Mouse (Mus musculus) stomach, embryonic 14.5 days (tissue): ENCODE results near the gene Mmp24. TPM values are rescaled to one million over a fixed set of nuclear protein-coding genes. Genes with fewer than 3 reads are reported as not detected.

Source experiments
- ATAC-seq: fragments of 200-750 bp; cut with Nextera tagmentation; 2 replicates; pipeline ENCODE4 v1.8.0; 2017; ENCODE audit warnings: low read depth, moderate TSS enrichment; ENCODE audit not compliant: insufficient number of reproducible peaks, insufficient read depth, low FRiP score
- H3K27ac ChIP-seq: fragments of 300-500 bp; sonication (generic); 2 replicates; pipeline ENCODE4 v1.5.1; 2014; ENCODE audit warnings: mild to moderate bottlenecking, low read length, moderate library complexity, mixed read lengths
- H3K27me3 ChIP-seq: fragments of 300-500 bp; sonication (generic); 2 replicates; pipeline ENCODE4 v1.6.1; 2014; ENCODE audit warnings: low read length, control low read depth, mixed read lengths; ENCODE audit not compliant: control insufficient read depth, insufficient read depth
- H3K36me3 ChIP-seq: fragments of 300-500 bp; sonication (generic); 2 replicates; pipeline ENCODE4 v1.6.1; 2014; ENCODE audit warnings: mild to moderate bottlenecking, control low read depth, low read length, moderate library complexity, mixed read lengths; ENCODE audit not compliant: control insufficient read depth, insufficient read depth
- H3K4me1 ChIP-seq: fragments of 300-500 bp; sonication (generic); 2 replicates; pipeline ENCODE4 v1.6.1; 2014; ENCODE audit warnings: low read length, control low read depth, mixed read lengths; ENCODE audit not compliant: control insufficient read depth, insufficient read depth
- H3K4me2 ChIP-seq: fragments of 300-500 bp; sonication (generic); replicated peaks from 2 replicates; pipeline ENCODE4 v1.6.1; 2014; ENCODE audit warnings: low read depth, low read length, control low read depth
- H3K4me3 ChIP-seq: fragments of 300-500 bp; sonication (generic); 2 replicates; pipeline ENCODE4 v1.5.1; 2014; ENCODE audit warnings: low read depth, low read length, control low read depth
- H3K9ac ChIP-seq: fragments of 300-500 bp; sonication (generic); replicated peaks from 2 replicates; pipeline ENCODE4 v1.6.1; 2014; ENCODE audit warnings: low read depth, mild to moderate bottlenecking, control low read depth, low read length, moderate library complexity, mixed read lengths
- H3K9me3 ChIP-seq: fragments of 300-500 bp; sonication (generic); 2 replicates; pipeline ENCODE4 v1.6.1; 2016; ENCODE audit warnings: low read depth, low read length, control low read depth; ENCODE audit not compliant: control insufficient read depth
- WGBS: fragments of 180-500 bp; shearing (Covaris S2); extraction: QIAGEN DNeasy Blood & Tissue Kit; methylation state at CpG from one replicate; pipeline ENCODE4 v1.1.7; 2014; 5-methylcytosine and 5-hydroxymethylcytosine counted together
- polyA plus RNA-seq: library from polyadenylated mRNA; unstranded; fragments of >200 nt; fragmentation: Nextera tagmentation; extraction: Ambion mirVana; gene quantifications from 2 replicates; pipeline ENCODE4 v1.2.1, GENCODE M21; 2014

Mmp24 gene
- polyA plus RNA-seq, 1 experiment from 2014 or later, result 0.51 TPM

DNA sequence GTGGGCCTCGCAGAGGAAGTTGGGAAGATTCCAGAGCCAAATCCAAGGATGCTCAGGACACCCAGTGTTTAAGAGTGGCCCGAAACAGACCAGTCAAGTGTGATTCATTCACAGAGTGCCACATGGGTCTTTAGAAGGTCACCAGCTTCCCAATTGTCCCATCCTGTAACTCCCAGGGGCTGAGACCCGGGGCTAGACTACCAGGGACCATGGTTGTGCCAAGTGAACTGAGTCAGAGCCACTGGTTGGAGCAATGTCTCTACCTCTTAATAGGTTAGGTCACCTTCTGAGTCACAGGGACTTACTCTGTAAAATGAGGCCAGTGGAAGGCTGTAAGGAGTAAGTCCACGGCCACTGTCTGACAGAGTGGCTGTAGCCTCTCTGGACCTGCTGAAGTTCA, 63.8 kb downstream of the Mmp24 start:
- H3K9me3 ChIP-seq, result no peaks in the 10 kb centered on the region
- no peaks in the 10 kb centered on the region for H3K27me3 ChIP-seq
- no peak overlapping the region for H3K4me2 ChIP-seq
- no peak overlapping the region for H3K4me3 ChIP-seq
- no peak for ATAC-seq
- no peak overlapping the region for H3K9ac ChIP-seq
- H3K4me1 ChIP-seq, result no peaks in the 10 kb centered on the region
- no peak overlapping the region for H3K27ac ChIP-seq
- 84% methylated on average over 4 of the region's 4 CpGs for WGBS
- H3K36me3 ChIP-seq, result no peaks in the 10 kb centered on the region

DNA sequence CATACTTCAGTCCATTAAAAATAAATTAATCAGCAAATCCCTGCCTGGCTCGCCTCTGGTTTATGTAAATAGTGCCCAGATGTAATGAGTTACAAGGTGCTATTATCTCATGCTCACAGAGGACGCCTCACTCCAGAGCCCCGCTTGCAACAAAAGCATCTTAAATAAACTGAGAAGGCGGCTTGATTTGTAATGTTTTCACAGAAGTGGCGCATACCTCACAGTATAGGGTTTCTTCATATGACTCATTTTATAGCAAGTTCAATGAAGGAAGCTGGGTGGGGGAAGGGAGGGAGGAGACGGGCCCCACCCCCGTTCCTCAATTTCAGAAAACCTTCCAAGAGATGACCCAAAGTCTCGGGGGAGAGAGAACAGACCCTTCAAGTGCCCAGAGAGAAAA, 71.8 kb downstream of the Mmp24 start:
- WGBS, result 61% methylated on average over 8 of the region's 8 CpGs
- H3K27me3 ChIP-seq, result no peaks in the 10 kb centered on the region
- H3K9me3 ChIP-seq, result no peaks in the 10 kb centered on the region
- H3K4me2 ChIP-seq, result no peak overlapping the region
- H3K4me1 ChIP-seq, result no peaks in the 10 kb centered on the region
- ATAC-seq, result no peak
- H3K27ac ChIP-seq, result no peak overlapping the region
- no peak overlapping the region for H3K9ac ChIP-seq
- no peak overlapping the region for H3K4me3 ChIP-seq
- peaks cover 20% of the 10 kb centered on the region for H3K36me3 ChIP-seq

DNA sequence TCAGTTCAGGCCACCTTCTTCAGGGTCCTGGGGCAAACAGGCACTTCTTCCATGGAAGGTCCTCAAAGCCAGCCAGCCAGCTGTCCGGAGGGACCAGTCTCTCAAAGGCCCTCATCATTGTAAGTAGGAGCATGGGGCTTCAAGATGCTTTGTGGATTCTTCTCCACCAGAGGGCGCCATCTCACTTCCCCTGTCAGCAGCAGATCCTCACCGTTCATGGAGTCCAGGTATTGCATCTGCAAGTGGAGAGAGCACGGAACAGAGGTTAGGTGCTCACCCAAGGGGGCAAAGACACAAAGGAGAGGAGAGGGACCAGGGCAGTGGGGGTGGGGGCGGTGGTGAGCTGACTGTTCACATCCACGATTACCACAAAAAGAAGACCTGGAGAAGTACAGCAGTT, 73.1 kb downstream of the Mmp24 start:
- no peak for ATAC-seq
- H3K9ac ChIP-seq, result no peak overlapping the region
- H3K4me2 ChIP-seq, result no peak overlapping the region
- no peaks in the 10 kb centered on the region for H3K4me1 ChIP-seq
- H3K36me3 ChIP-seq, result peaks cover 20% of the 10 kb centered on the region
- H3K9me3 ChIP-seq, result no peaks in the 10 kb centered on the region
- no peak overlapping the region for H3K27ac ChIP-seq
- no peak overlapping the region for H3K4me3 ChIP-seq
- 23% methylated on average over 6 of the region's 6 CpGs for WGBS
- no peaks in the 10 kb centered on the region for H3K27me3 ChIP-seq

DNA sequence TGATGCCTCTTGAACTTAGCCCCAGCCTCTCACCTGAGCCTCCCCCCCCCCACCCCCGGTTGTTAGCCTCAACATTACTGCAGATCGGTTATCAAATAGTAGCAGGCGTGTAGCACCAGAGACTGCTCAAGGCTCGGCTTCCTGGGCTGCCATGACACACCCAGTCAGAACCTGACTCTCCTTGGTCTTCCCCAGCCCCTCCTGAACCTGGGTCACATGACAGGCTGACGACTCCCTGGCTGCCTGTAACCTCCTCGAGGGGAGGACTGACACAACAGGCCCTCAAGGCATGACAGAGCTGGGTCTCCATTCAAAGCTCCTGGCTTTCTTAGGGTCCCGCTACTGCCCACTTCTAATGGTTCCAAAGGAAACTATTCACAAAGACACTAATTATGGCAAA, 74.3 kb downstream of the Mmp24 start:
- peaks cover 20% of the 10 kb centered on the region for H3K36me3 ChIP-seq

DNA sequence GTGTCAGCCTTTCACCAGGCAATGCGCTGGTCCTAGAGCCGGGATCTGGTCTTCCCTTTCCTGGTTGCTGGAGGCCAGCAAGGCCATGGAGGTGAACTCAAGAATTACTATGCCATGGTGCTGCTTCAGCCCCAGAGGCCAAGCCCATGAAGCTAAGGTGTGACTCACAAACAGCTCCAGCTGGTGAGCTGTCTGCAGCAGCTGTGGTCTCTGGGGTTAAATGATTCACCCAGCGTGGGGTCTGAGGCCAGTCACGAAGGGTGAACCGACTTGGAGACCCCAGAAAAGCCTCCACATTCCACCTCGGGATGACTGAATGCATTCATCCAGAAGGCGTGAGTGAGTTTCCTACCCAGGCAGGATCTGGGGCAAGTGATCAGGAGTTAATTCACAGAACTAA, 75.0 kb downstream of the Mmp24 start:
- no peak overlapping the region for H3K9ac ChIP-seq
- H3K27me3 ChIP-seq, result no peaks in the 10 kb centered on the region
- no peak overlapping the region for H3K27ac ChIP-seq
- no peak overlapping the region for H3K4me3 ChIP-seq
- H3K4me1 ChIP-seq, result no peaks in the 10 kb centered on the region
- 84% methylated on average over 7 of the region's 7 CpGs for WGBS
- no peak for ATAC-seq
- H3K9me3 ChIP-seq, result no peaks in the 10 kb centered on the region
- H3K4me2 ChIP-seq, result no peak overlapping the region
- H3K36me3 ChIP-seq, result peaks cover 20% of the 10 kb centered on the region

More for the DNA sequence above, 74.3 kb downstream of the Mmp24 start:
- Histone ChIP-seq H3K27me3 (no peaks in the 10 kb centered on the region), H3K4me3 (no peak overlapping the region), H3K27ac (no peak overlapping the region), H3K9me3 (no peaks in the 10 kb centered on the region), H3K4me2 (no peak overlapping the region), H3K4me1 (no peaks in the 10 kb centered on the region), H3K9ac (no peak overlapping the region)
- WGBS, result 65% methylated on average over 7 of the region's 7 CpGs
- ATAC-seq, result no peak

DNA sequence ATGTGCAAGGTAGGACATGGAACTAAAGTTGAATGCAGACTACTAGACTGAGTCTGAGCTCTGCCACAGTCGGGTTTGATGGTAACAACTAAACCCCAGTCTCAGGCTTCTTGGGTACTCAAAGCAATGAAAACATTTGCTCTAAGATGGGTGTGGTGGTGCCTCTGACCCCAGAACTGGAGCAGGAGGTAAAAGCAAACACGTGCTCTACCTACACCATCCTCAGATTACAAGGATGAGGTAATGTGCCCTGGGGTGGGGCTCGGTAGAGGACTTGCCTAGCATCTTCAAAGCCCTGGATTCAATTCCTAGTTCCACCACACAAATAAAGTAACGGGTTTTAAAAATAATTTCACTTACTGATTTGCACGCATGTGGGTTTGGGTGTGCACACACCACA, 77.4 kb downstream of the Mmp24 start:
- peaks cover 14% of the 10 kb centered on the region; the same call in 1 of the 2 replicates for H3K36me3 ChIP-seq
- H3K4me3 ChIP-seq, result no peak overlapping the region
- H3K27ac ChIP-seq, result no peak overlapping the region
- H3K9ac ChIP-seq, result no peak overlapping the region
- H3K9me3 ChIP-seq, result no peaks in the 10 kb centered on the region
- WGBS, result 83% methylated on average over 5 of the region's 5 CpGs
- H3K27me3 ChIP-seq, result no peaks in the 10 kb centered on the region
- ATAC-seq, result no peak; the same call in 1 of the 2 replicates
- no peak overlapping the region for H3K4me2 ChIP-seq
- H3K4me1 ChIP-seq, result no peaks in the 10 kb centered on the region

DNA sequence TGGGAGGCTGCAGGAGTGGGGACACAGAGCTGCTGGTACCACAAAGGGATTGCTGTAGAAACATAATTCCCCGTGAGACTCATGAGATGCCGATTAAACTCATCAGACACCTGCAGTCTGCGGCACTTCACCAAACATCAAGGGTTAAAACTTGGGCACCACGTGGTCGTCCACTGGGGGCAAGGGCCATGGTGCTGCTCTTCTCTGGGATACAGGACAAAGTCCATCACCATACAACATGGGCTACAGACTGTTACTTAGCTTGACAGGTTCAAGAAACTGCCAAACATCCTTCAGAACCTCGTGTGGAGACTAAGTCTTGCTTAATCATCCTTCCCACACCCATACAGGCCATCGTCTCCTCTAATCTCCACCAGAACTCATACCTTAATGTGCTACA, 85.0 kb downstream of the Mmp24 start:
- Histone ChIP-seq H3K9ac (no peak overlapping the region), H3K27me3 (no peaks in the 10 kb centered on the region), H3K4me1 (peaks cover 5% of the 10 kb centered on the region; the same call in 1 of the 2 replicates), H3K27ac (no peak overlapping the region), H3K36me3 (peaks cover 5% of the 10 kb centered on the region; the same call in 1 of the 2 replicates), H3K4me2 (no peak overlapping the region), H3K4me3 (no peak overlapping the region), H3K9me3 (no peaks in the 10 kb centered on the region)
- ATAC-seq, result no peak
- WGBS, result 88% methylated on average over 7 of the region's 7 CpGs

DNA sequence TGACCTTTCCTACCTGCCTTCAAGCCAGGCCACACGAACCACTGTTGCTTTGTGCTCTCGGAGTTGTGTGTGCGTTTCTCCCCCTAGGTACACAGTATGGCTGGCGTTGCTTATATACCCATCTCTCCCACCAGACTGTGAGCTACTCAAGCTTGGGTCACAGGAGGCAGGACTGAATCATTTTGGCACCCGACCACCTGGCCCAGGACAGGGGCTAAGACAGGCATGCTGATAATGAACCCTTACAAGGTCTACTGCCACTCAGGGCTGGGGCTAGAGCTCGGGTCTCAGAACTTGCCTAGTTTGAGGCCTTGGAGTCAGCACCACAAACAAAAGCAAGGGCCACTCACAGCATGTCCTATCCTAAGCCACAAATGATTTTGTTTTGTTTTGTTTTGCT, 86.4 kb downstream of the Mmp24 start:
- Histone ChIP-seq H3K4me1 (peaks cover 5% of the 10 kb centered on the region; the same call in 1 of the 2 replicates), H3K27me3 (no peaks in the 10 kb centered on the region), H3K9ac (no peak overlapping the region), H3K36me3 (peaks cover 5% of the 10 kb centered on the region; the same call in 1 of the 2 replicates), H3K4me3 (no peak overlapping the region), H3K9me3 (no peaks in the 10 kb centered on the region), H3K27ac (no peak overlapping the region), H3K4me2 (no peak overlapping the region)
- 87% methylated on average over 6 of the region's 6 CpGs for WGBS
- ATAC-seq, result no peak

DNA sequence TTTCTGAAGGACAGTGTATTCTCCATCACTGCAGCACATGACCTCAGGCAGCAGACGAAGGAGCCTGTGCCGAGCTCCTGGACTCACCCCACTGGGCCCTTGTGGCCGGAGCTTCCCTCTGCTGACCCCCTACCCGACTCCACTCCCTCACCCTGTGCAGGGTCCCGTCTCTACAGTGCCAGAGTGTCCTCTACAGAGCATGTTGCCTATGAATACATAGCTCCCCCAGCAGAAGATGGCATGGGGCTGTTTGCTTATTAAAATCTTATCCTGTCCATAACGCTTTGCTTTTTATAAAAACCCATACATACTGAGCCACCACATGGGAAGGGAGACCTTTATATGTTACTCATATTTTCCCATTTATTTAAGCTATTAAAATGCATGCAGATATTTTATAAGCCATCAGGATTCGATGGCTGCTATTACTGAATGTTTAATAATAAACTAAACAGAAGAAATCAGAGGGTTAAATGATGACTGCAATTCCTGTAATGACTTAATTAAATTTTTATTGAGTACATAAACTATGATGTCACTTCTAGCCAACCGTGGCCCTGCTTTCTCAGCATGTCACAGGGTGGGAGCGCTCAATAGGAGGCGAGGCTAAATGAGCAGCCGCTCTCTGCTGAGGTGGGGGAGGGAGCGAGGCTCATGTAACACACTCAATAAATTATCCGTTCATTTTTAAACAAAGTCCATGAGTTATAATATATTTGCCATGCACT, 87.6 kb downstream of the Mmp24 start:
- H3K9me3 ChIP-seq, result no peaks in the 10 kb centered on the region
- H3K4me1 ChIP-seq, result peaks cover 5% of the 10 kb centered on the region; the same call in 1 of the 2 replicates
- H3K9ac ChIP-seq, result no peak overlapping the region
- H3K36me3 ChIP-seq, result peaks cover 3% of the 10 kb centered on the region; the same call in 1 of the 2 replicates
- ATAC-seq, result peak; percentile 63; the same call in 1 of the 2 replicates
- 53% methylated on average over 13 of the region's 13 CpGs for WGBS
- no peak overlapping the region for H3K4me2 ChIP-seq
- no peak overlapping the region for H3K27ac ChIP-seq
- no peak overlapping the region for H3K4me3 ChIP-seq
- no peaks in the 10 kb centered on the region for H3K27me3 ChIP-seq
